Mouse (Mus musculus): ENCODE measurements around the gene Padi1. TPM values are rescaled to one million over a fixed set of nuclear protein-coding genes. Genes with fewer than 3 reads are reported as not detected.

The Padi1 gene
- polyA plus RNA-seq, 1 experiment from 2014 or later, result 0.20 TPM

- no peak overlapping the region for H3K27ac ChIP-seq (ENCODE audit: low read length)
- ATAC-seq, result no peak
- WGBS, result 38% methylated on average over 8 of the region's 8 CpGs
- no peaks in the 10 kb centered on the region for H3K27me3 ChIP-seq (replicated peaks; ENCODE audit: insufficient read depth, low read length)
- H3K4me3 ChIP-seq (ENCODE audit: low read depth, low read length), result no peak overlapping the region
- no peak for DNase-seq (ENCODE audit: low spot score)
- no peak for TF ChIP-seq CTCF (IDR thresholded peaks at IDR 0.05)
- TF ChIP-seq EP300 (IDR thresholded peaks at IDR 0.05), result no peak
- H3K4me1 ChIP-seq (ENCODE audit: insufficient read depth, low read depth, low read length), result no peaks in the 10 kb centered on the region
- H3K4me2 ChIP-seq (replicated peaks; ENCODE audit: low read depth, low read length), result no peak overlapping the region
- no peaks in the 10 kb centered on the region for H3K36me3 ChIP-seq (ENCODE audit: insufficient read depth, low read length)
- H3K9me3 ChIP-seq (ENCODE audit: low read length), result no peaks in the 10 kb centered on the region
- no peak overlapping the region for H3K9ac ChIP-seq (replicated peaks; ENCODE audit: low read depth)
These were observed 33.4 kb downstream of the Padi1 start for GRCm38 (mm10) chr4:140812191-140812590.

- ATAC-seq (no peak), DNase-seq (ENCODE audit: low spot score) (no peak)
- TF ChIP-seq EP300 (IDR thresholded peaks at IDR 0.05) (no peak), CTCF (IDR thresholded peaks at IDR 0.05) (no peak)
- no peak within 1 kb of the TSS for H3K27ac ChIP-seq (ENCODE audit: low read length)
- no peaks in the 10 kb centered on the region for H3K27me3 ChIP-seq (replicated peaks; ENCODE audit: insufficient read depth, low read length)
- no peaks in the 10 kb centered on the region for H3K36me3 ChIP-seq (ENCODE audit: insufficient read depth, low read length)
- no peaks in the 10 kb centered on the region for H3K4me1 ChIP-seq (ENCODE audit: insufficient read depth, low read depth, low read length)
- no peak within 1 kb of the TSS for H3K4me3 ChIP-seq (ENCODE audit: low read depth, low read length)
- H3K4me2 ChIP-seq (replicated peaks; ENCODE audit: low read depth, low read length), result no peak within 1 kb of the TSS
- no peak within 1 kb of the TSS for H3K9ac ChIP-seq (replicated peaks; ENCODE audit: low read depth)
- H3K9me3 ChIP-seq (ENCODE audit: low read length), result no peaks in the 10 kb centered on the region
- WGBS, result 67% methylated on average over 16 of the region's 16 CpGs
These were observed 34.9 kb downstream of the Padi1 start, which contains the start of gene Padi3 for GRCm38 (mm10) chr4:140810458-140811260. Gene Padi3, minus strand, starts transcription at chr4:140810648.

GRCm38 (mm10) chr4:140809118-140809517, 36.5 kb downstream of the Padi1 start:
- DNase-seq (ENCODE audit: low spot score) (no peak), ATAC-seq (peak; percentile 26; the same call in 1 of the 2 replicates)
- TF ChIP-seq CTCF (IDR thresholded peaks at IDR 0.05), result no peak
- TF ChIP-seq EP300 (IDR thresholded peaks at IDR 0.05), result no peak
- no peaks in the 10 kb centered on the region for H3K4me1 ChIP-seq (ENCODE audit: insufficient read depth, low read depth, low read length)
- H3K36me3 ChIP-seq (ENCODE audit: insufficient read depth, low read length), result no peaks in the 10 kb centered on the region
- H3K4me2 ChIP-seq (replicated peaks; ENCODE audit: low read depth, low read length), result no peak overlapping the region
- H3K27ac ChIP-seq (ENCODE audit: low read length), result no peak overlapping the region
- 52% methylated on average over 8 of the region's 8 CpGs for WGBS
- H3K27me3 ChIP-seq (replicated peaks; ENCODE audit: insufficient read depth, low read length), result no peaks in the 10 kb centered on the region
- H3K4me3 ChIP-seq (ENCODE audit: low read depth, low read length), result no peak overlapping the region
- no peak overlapping the region for H3K9ac ChIP-seq (replicated peaks; ENCODE audit: low read depth)
- no peaks in the 10 kb centered on the region for H3K9me3 ChIP-seq (ENCODE audit: low read length)

GRCm38 (mm10) chr4:140804601-140805000, 41.0 kb downstream of the Padi1 start:
- H3K9me3 ChIP-seq (ENCODE audit: low read length), result no peaks in the 10 kb centered on the region
- H3K4me1 ChIP-seq (ENCODE audit: insufficient read depth, low read depth, low read length), result no peaks in the 10 kb centered on the region
- H3K9ac ChIP-seq (replicated peaks; ENCODE audit: low read depth), result no peak overlapping the region
- ATAC-seq, result no peak
- no peak overlapping the region for H3K4me2 ChIP-seq (replicated peaks; ENCODE audit: low read depth, low read length)
- H3K36me3 ChIP-seq (ENCODE audit: insufficient read depth, low read length), result no peaks in the 10 kb centered on the region
- TF ChIP-seq CTCF (IDR thresholded peaks at IDR 0.05), result no peak
- no peak for TF ChIP-seq EP300 (IDR thresholded peaks at IDR 0.05)
- WGBS, result 71% methylated on average over 9 of the region's 9 CpGs
- H3K4me3 ChIP-seq (ENCODE audit: low read depth, low read length), result no peak overlapping the region
- DNase-seq (ENCODE audit: low spot score), result no peak
- no peaks in the 10 kb centered on the region for H3K27me3 ChIP-seq (replicated peaks; ENCODE audit: insufficient read depth, low read length)
- H3K27ac ChIP-seq (ENCODE audit: low read length), result no peak overlapping the region

- H3K4me1 ChIP-seq (ENCODE audit: insufficient read depth, low read depth, low read length), result no peaks in the 10 kb centered on the region
- H3K27ac ChIP-seq (ENCODE audit: low read length), result no peak overlapping the region
- no peaks in the 10 kb centered on the region for H3K27me3 ChIP-seq (replicated peaks; ENCODE audit: insufficient read depth, low read length)
- H3K9me3 ChIP-seq (ENCODE audit: low read length), result no peaks in the 10 kb centered on the region
- H3K4me3 ChIP-seq (ENCODE audit: low read depth, low read length), result no peak overlapping the region
- ATAC-seq (no peak), DNase-seq (ENCODE audit: low spot score) (no peak)
- H3K9ac ChIP-seq (replicated peaks; ENCODE audit: low read depth), result no peak overlapping the region
- 64% methylated on average over 3 of the region's 3 CpGs for WGBS
- H3K36me3 ChIP-seq (ENCODE audit: insufficient read depth, low read length), result no peaks in the 10 kb centered on the region
- TF ChIP-seq EP300 (IDR thresholded peaks at IDR 0.05), result no peak
- no peak overlapping the region for H3K4me2 ChIP-seq (replicated peaks; ENCODE audit: low read depth, low read length)
These were observed 44.2 kb downstream of the Padi1 start for GRCm38 (mm10) chr4:140801364-140801763.

GRCm38 (mm10) chr4:140796786-140797185, 48.8 kb downstream of the Padi1 start:
- Histone ChIP-seq H3K4me1 (ENCODE audit: insufficient read depth, low read depth, low read length) (no peaks in the 10 kb centered on the region), H3K4me3 (ENCODE audit: low read depth, low read length) (no peak overlapping the region), H3K4me2 (replicated peaks; ENCODE audit: low read depth, low read length) (no peak overlapping the region), H3K27me3 (replicated peaks; ENCODE audit: insufficient read depth, low read length) (no peaks in the 10 kb centered on the region), H3K36me3 (ENCODE audit: insufficient read depth, low read length) (no peaks in the 10 kb centered on the region), H3K9ac (replicated peaks; ENCODE audit: low read depth) (no peak overlapping the region), H3K9me3 (ENCODE audit: low read length) (no peaks in the 10 kb centered on the region), H3K27ac (ENCODE audit: low read length) (no peak overlapping the region)
- TF ChIP-seq CTCF (IDR thresholded peaks at IDR 0.05), result no peak
- TF ChIP-seq EP300 (IDR thresholded peaks at IDR 0.05), result no peak
- 72% methylated on average over 3 of the region's 3 CpGs for WGBS
- DNase-seq (ENCODE audit: low spot score) (no peak), ATAC-seq (no peak)
